Mouse (Mus musculus) brain, embryonic 14.5 days (tissue): Measurements from ENCODE around the gene Strbp.
A peak's percentile ranks its signal among the peaks of the same experiment; 100 is the strongest.

Experiments
- CTCF ChIP-seq: fragments of 200-500 bp; IDR thresholded peaks from 2 replicates; pipeline ENCODE4 v1.5.1; 2012; ENCODE audit warnings: inconsistent platforms, mild to moderate bottlenecking, moderate library complexity, borderline replicate concordance; ENCODE audit not compliant: insufficient read depth, insufficient read length; ENCODE audit errors: extremely low read depth
- POLR2A ChIP-seq: fragments of 200-500 bp; IDR thresholded peaks from 2 replicates; pipeline ENCODE4 v1.6.1; 2012; ENCODE audit warnings: mild to moderate bottlenecking, inconsistent platforms, borderline replicate concordance; ENCODE audit not compliant: poor library complexity, insufficient read depth, insufficient read length, severe bottlenecking; ENCODE audit errors: extremely low read depth

DNA sequence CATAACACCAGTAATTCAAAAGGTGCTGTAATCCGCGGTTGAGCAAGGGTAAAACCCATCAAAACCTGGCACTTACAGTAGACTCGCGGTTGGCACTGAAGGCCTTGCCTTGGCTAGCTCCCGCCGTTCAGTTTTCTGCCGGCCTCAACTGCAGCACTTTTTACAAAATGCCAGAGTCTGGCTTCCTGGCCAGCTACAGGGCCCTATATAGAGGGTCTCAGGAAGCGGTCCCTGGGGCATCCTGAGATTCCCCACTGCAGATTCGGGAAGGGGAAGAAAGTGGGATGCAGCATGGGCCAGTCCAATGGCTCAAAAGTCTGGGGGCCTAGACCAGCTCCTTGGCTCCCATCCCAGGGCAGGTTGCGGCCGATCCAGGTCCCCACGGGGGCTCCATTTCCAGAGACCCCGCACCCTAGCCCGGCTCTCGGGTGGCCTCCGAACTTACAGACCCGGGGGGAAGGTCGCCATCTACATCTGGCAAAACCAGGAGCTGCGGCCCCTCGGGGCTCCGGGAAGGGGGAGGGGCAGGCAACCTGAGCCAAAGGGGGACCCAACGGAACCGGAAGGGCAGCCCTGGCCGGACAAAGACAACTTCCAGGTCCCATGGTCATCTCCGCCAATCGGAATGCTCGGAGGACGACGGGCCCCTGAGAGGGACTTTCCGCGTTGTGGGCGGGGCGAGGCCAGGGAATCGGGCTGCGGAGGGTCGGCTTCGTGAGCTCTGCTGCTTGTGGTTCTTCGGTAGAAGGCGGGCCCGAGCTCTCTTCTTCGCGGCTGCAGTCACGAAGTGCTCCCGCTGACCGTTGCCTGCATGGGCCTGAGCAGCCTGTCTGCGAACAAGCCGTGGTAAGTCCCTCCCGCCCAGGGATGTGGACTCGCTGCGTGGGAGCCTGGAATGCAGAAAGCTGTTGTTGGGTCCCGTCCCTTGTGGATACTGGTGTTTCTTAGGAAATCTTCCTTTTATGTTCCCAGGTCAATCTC is 260.8 kb downstream of the Strbp start, which contains the start of the genes Zbtb26, Zbtb6 and Rabgap1:
- TF ChIP-seq POLR2A: peak; percentile 66; the same call in 1 of the 2 replicates
- no peak for TF ChIP-seq CTCF
